Mouse (Mus musculus): ENCODE measurements around the gene Auts2.
A peak's percentile ranks its signal among the peaks of the same experiment; 100 is the strongest.

Auts2 gene

DNA sequence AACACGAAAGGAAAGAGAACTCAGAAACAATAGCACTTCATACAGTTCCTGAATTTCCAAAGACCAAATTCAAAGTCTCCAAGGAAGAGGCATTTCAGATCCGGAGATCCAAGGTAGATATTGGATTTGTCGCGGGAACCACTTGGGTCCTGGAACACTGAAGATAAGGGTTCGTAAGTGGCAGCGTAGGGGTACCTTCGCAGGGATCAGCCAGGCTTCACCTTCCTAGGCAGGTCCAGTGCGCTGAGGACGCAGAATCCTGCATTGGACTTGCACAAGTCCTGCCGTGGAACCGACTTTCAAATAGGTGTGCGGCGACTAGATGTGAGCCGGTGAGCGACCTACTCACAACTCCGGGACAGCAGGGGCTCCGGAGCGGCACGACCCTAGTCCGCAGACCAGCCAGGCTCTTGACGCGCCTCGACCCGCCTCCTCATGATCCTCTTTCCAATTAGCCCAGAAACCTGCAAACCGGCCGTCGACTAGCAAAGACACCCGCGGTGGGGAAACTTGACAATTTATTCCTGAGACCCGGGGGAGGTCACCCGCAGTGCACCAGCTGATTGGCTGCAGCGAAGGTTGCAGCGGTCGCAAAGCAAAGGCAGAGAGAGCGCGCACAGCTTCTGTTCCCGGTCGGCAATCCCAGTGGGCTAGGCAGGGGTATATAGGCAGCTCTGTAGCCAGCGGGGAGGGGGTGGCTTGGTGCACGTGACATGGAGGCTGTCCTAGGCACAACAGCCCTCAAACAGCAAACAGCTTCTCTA, 926.8 kb downstream of the Auts2 start:
- DNase-seq (ENCODE audit: low spot score in 2 of 2): peak; percentile 51 to 58

- DNase-seq (ENCODE audit: low spot score in 2 of 2): no peak
Measured at GRCm38 (mm10) chr5:131614238-131614637, 928.9 kb downstream of the Auts2 start.

- DNase-seq (ENCODE audit: low spot score in 2 of 2): no peak
Measured at GRCm38 (mm10) chr5:131613301-131613700, 929.8 kb downstream of the Auts2 start.

GRCm38 (mm10) chr5:131610702-131611101, 932.4 kb downstream of the Auts2 start:
- DNase-seq (ENCODE audit: low spot score in 2 of 2): no peak

DNA sequence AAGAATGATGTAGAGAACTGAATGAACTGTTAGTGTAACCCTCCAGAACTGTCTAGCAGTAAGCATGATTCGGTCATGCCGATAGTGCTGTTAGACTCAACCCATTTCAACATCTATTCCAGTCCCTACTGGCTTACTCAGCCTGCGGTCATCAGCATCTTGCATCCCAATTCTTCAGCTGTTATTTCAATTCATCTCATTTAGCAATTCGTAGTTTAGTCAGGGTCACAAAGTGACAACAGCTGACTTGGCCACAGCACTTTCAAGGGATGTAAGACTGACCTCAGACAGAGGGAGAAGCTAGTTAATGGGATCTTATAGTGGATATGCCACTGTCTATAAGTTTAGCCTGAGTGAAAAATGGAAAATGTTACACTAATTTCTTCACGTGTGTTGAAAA, 936.4 kb downstream of the Auts2 start:
- DNase-seq (ENCODE audit: low spot score in 2 of 2): no peak

GRCm38 (mm10) chr5:131601934-131602692, 941.0 kb downstream of the Auts2 start:
- DNase-seq (ENCODE audit: low spot score in 2 of 2): no peak

DNA sequence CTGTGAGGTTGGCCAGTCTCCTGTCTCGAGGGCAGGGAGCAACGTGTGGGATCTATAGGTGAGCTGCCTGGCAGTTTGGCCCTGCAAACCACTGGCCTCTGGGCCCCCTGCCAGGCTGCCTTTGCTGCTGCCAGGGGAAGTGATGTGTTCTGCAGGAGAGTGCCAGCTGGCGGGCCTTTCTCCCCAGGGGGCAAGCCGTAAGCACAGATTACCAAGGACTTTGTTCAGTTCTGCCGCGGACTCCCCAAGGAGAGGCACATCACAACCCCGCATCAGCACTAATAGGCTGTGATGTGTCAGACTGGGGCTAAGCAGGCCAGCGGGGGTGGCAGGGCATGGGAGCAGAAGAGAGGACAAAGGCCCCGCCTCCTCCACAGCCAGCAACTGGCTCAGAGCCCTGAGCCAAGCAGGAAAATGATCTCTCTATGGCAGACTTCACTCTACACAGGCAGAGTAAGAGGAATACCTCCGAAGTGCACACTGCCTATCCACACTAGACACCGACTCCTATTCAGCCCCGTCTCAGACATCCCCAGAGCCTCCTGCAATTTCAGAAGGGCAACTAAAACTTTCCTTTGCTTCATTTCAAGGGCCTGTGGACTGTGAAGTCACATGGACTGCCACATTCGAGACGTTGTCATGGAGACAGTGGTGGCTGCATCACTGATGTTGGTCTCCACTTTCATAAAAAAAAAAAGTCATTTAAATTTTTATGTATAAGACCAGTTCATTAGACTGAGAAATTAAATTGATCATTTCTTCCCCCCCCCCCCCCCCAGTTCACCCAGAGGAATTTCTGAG, 942.6 kb downstream of the Auts2 start:
- DNase-seq (ENCODE audit: low spot score in 2 of 2): peak; percentile 38 to 55

DNA sequence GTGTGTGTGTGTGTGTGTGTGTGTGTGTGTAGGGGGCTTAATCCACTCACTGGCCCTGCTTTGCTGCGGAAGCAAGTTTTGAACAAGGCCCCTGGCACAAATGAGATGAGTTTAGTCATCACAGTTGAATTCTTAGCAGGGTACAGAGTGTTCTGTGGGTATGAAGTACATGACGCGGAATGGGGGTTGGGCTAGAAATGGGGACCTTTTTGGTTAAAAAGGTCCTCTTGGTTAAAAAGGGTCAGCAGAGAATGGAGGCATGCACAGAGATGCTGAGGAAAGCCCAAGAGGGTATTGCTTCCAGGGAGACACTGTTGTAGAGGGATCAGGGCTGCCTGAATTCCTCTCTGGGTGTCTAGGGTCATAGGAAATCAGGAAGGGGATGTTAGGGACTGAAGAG, 945.6 kb downstream of the Auts2 start:
- DNase-seq (ENCODE audit: low spot score in 2 of 2): no peak

DNA sequence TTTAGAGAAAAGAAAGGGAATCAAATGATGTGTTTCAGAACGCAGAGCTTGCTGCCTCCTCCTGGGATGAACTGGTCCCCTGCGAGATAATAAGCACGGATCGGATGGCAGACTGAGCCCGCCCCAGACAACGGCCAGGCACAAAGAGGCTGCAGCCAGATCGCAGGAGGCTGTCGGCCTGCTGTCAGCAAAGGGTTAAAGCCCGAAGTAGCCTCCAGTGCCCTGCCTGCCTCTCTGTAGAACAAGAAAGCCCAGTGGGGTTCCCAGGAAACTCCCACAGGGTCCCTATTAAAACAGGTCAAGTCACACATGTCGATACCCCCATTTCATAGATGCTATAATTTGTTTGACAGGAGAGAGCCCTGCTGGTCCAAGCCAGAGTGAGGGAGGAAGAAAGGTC, 946.6 kb downstream of the Auts2 start:
- DNase-seq (ENCODE audit: low spot score in 2 of 2): no peak

- no peak for DNase-seq (ENCODE audit: low spot score in 2 of 2)
Measured at GRCm38 (mm10) chr5:131595730-131596129, 947.4 kb downstream of the Auts2 start.

DNA sequence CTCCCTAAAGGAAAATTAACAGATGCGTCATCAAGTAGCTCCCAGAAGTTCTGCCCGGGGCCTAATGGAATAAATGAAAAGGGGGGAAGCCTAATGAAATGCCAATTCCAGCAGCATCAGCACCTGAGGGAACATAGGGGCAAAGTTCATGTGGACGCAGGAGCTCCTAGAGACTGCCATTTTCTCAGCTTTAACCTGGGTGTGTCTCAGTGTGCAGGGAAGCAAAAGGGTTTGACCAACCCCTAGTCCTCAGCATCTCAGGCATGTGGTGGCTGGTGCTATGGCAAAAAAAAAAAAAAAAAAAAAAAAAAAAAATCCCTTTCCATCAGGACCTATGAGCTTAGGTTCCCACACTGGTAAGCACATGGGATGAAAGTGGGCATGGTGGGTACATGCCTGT, 948.5 kb downstream of the Auts2 start:
- DNase-seq (ENCODE audit: low spot score in 2 of 2): no peak

- DNase-seq (ENCODE audit: low spot score in 2 of 2): no peak
Measured at GRCm38 (mm10) chr5:131593261-131593660, 949.9 kb downstream of the Auts2 start.

- DNase-seq (ENCODE audit: low spot score in 2 of 2): no peak
Measured at GRCm38 (mm10) chr5:131589948-131590467, 953.1 kb downstream of the Auts2 start.

DNA sequence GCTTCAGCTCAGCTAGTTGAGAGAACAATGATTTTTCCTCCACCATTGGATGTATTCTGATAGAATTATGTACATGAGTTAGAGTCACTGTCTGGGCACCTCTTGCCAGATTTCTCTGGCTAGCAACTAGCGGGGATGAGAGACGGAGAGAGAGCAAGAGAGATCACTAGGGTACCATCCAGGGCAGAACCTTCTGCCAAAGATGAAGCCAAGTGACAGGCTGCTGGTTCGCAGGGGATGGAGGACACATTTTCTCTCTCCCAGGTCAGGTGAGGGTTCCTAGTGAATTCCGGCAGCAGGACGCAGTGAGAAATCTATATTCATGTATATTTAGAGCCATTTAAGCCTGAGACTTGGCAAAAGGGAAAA, 956.8 kb downstream of the Auts2 start:
- no peak for DNase-seq (ENCODE audit: low spot score in 2 of 2)

DNA sequence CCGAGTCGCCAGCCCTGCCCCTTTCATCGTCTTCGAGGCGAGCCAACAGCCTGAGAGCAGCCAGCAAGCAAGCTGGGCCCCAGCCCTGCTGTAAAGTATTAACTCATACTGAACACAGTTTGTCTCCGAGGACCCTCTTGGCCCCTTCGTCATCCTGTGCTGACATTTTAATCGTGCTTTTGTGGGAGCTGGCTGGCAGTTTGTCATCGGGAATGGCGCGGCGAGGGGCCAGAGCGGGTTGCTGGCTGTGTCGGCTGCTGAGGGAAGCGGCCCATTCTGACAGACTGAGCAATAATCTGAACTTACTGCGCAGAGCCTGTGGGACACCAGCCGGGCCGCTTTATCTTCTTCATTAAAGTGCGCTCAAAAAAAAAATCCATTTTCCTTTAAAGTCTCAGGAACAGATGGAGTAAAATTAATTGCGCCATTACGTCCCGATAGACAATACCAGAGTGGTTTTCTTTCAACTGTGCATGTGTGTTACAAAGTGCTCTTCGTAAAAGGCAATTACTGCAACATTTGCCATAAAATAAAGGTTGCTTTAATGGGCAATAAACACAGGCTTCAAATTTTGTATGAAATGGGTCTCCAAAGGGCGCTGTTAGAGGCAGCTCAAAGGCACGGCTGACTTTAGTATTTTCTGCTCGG, 957.3 kb downstream of the Auts2 start:
- no peak for DNase-seq (ENCODE audit: low spot score in 2 of 2)

- DNase-seq (ENCODE audit: low spot score in 2 of 2): no peak
Measured at GRCm38 (mm10) chr5:131584260-131585135, 958.6 kb downstream of the Auts2 start.

DNA sequence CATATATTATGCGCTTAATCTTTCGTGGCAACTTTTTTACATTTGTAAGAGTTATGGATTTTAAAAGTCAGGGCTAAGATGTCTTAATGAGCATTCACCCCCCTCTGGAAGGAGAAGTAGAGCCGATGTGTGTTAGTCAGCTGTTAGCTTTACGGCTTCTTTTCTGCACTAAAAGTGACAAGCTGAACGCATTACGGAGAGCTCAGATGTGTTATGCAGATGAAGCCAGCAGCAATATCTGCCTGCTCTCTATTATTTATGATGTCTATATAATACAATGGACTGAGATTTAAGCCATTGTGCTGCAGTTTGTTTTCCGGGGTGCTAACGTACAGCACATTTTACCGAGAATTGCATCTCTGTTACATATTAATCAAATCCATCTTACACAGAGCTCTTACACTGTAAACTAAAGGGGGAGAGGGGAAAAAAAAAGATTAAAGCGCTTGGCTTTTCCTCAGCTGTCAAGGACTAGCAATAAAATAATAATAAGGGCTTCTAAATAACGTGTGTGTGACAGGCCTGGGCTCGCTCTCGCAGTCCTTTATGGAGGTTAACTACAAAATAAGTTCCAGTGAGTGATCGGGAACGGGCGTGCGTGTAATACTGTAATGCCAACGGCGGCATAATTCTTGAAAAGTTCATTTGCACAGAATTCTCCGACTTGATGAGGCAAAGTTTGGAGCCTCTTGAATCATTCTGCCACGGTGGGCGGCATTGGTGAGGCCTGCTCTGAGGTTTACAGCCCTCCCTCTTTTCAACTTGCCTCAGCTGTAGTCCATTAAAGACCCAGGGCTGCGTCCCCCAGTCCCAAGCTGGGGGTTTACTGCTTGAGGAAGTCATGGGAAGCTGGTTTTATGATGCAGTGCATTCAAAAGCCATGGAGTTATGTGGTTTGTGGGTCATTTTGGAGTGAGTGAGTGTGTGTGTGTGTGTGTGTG, 961.8 kb downstream of the Auts2 start:
- no peak for DNase-seq (ENCODE audit: low spot score in 2 of 2)

DNA sequence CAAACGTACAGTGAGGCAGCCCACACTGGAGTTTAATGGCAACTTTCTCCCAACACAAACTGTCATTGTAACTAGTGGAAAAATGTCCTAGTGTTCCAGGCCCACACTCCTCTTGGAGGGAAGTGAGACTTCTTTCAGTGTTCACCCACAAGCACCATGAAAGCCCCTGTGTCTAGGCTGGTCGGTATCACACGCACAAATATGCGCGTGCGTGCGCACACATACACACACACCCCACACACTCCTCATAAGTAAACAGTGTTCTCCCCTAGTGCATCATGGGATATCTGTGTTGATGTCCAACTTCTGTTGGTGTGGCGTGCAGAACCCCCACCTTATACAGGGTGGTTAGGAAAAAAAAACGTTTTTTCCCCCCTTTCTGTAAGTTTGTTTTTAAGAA, 964.4 kb downstream of the Auts2 start:
- DNase-seq (ENCODE audit: low spot score in 2 of 2): no peak

- no peak for DNase-seq (ENCODE audit: low spot score in 2 of 2)
Measured at GRCm38 (mm10) chr5:131575733-131576265, 967.3 kb downstream of the Auts2 start.

Data from right cerebral cortex, adult 2 months (tissue).